In the genomic region with DNA sequence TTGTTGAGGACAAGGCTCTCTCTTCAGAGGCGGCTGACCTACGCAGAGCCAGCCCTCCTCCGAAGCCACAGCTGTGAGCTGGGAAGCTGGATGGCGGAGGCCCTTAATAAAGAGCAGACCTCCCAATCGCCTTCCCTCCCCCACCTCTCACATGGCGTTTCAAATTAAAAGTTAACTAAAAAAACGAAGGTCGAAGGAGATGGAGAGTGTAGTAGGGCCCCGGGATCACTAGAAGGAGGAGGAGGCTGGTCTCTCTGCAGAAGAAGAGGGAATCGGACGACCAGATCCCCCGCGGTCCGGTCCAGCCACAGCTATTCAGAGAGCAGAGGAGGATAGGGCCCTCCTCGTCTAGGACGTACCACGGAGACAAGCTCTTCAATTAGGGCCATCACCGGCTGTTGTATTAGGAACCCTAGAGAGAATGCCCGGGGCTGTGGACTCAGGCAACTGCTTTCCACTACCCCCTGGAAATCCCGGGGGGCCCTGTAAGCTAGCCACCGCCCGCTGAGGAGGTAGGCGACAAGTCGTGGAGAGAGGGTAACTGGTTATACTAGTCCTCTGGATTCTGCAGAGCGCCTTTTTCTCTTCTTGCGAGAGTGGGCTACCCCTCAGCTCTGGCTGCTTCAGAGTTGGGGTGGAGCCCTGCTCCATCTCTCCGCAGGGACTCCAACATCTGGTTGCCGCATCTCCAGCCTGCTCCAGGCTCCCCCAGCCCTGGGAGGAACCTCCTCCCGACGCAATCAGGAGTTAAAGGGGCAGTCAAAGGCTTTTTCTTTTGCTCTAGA, we compare ENCODE assay signal across 8 mouse cellular contexts. TPM values are rescaled to one million over a fixed set of nuclear protein-coding genes. Genes with fewer than 3 reads are reported as not detected.
A peak's percentile ranks its signal among the peaks of the same experiment; 100 is the strongest.
DNase-seq lines count a peak whose midpoint lies in the region; ATAC-seq lines count a peak whose summit lies in the region.

No protein-coding gene starts in this region.

- H3K4me2 ChIP-seq in heart, embryonic 11.5 days, result peak overlapping the region; percentile 70
- H3K4me2 ChIP-seq in kidney, embryonic 16.5 days (replicated peaks; ENCODE audit: low read depth, low read length), result peak overlapping the region; percentile 50
- peak overlapping the region; percentile 34 for H3K4me2 ChIP-seq in neural tube, embryonic 13.5 days

- no peaks in the 10 kb centered on the region for H3K36me3 ChIP-seq in heart, embryonic 11.5 days (ENCODE audit: control insufficient read depth, insufficient read depth, low read length)
- H3K36me3 ChIP-seq in kidney, embryonic 16.5 days (ENCODE audit: insufficient read depth, low read length), result no peaks in the 10 kb centered on the region
- no peaks in the 10 kb centered on the region for H3K36me3 ChIP-seq in neural tube, embryonic 13.5 days

- ATAC-seq in heart, embryonic 11.5 days (replicated peaks; ENCODE audit: insufficient number of reproducible peaks, low FRiP score, low TSS enrichment), result no peak
- peak; percentile 53; the same call in 1 of the 2 replicates for ATAC-seq in kidney, embryonic 16.5 days (ENCODE audit: low FRiP score, low TSS enrichment)
- ATAC-seq in neural tube, embryonic 13.5 days (ENCODE audit: low read depth), result peak; percentile 47

- H3K27ac ChIP-seq in heart, embryonic 11.5 days (ENCODE audit: low read depth, low read length), result peak overlapping the region; percentile 24; the same call in 1 of the 2 replicates
- H3K27ac ChIP-seq in kidney, embryonic 16.5 days (ENCODE audit: low read length), result peak overlapping the region; percentile 63
- no peak overlapping the region for H3K27ac ChIP-seq in neural tube, embryonic 13.5 days (replicated peaks)

- no peak overlapping the region for H3K9ac ChIP-seq in heart, embryonic 11.5 days (ENCODE audit: low read depth, low read length)
- peak overlapping the region; percentile 14 for H3K9ac ChIP-seq in kidney, embryonic 16.5 days (replicated peaks; ENCODE audit: low read length)
- H3K9ac ChIP-seq in neural tube, embryonic 13.5 days, result no peak overlapping the region

- H3K9me3 ChIP-seq in heart, embryonic 11.5 days (replicated peaks; ENCODE audit: control insufficient read depth, low read length), result no peaks in the 10 kb centered on the region
- H3K9me3 ChIP-seq in kidney, embryonic 16.5 days (ENCODE audit: low read length), result no peaks in the 10 kb centered on the region
- no peaks in the 10 kb centered on the region for H3K9me3 ChIP-seq in neural tube, embryonic 13.5 days

- 1% methylated on average over 30 of the region's 30 CpGs for WGBS in heart, embryonic 11.5 days (ENCODE audit: insufficient replicate concordance)
- WGBS in kidney, embryonic 16.5 days, result 2% methylated on average over 30 of the region's 30 CpGs
- under 1% methylated on average over 30 of the region's 30 CpGs for WGBS in neural tube, embryonic 13.5 days

- peak; percentile 59 to 63 for DNase-seq in urinary bladder, postnatal 4 days (ENCODE audit: low spot score in 2 of 2)
- no peak for DNase-seq in urinary bladder, postnatal 10 days (ENCODE audit: low spot score)
- DNase-seq in spleen, postnatal 10 days (ENCODE audit: low spot score in 2 of 2), result no peak
- no peak for DNase-seq in frontal cortex, postnatal 25 days (ENCODE audit: low spot score in 2 of 2)
- DNase-seq in Muller cell, postnatal 12 days (ENCODE audit: inconsistent ontology term), result no peak

- H3K4me1 ChIP-seq in heart, embryonic 11.5 days (ENCODE audit: control insufficient read depth, insufficient read depth, low read length), result peaks cover 19% of the 10 kb centered on the region
- peaks cover 37% of the 10 kb centered on the region for H3K4me1 ChIP-seq in kidney, embryonic 16.5 days (ENCODE audit: insufficient read depth, low read length)
- peaks cover 42% of the 10 kb centered on the region for H3K4me1 ChIP-seq in neural tube, embryonic 13.5 days (replicated peaks)

- H3K4me3 ChIP-seq in heart, embryonic 11.5 days (ENCODE audit: low read depth, low read length), result peak overlapping the region; percentile 62
- H3K4me3 ChIP-seq in kidney, embryonic 16.5 days (ENCODE audit: low read length), result peak overlapping the region; percentile 57
- H3K4me3 ChIP-seq in neural tube, embryonic 13.5 days, result peak overlapping the region; percentile 10; the same call in 1 of the 2 replicates

- H3K27me3 ChIP-seq in heart, embryonic 11.5 days (ENCODE audit: control insufficient read depth, insufficient read depth, low read length), result peaks cover 62% of the 10 kb centered on the region
- peaks cover 89% of the 10 kb centered on the region for H3K27me3 ChIP-seq in kidney, embryonic 16.5 days (ENCODE audit: insufficient read depth, low read length)
- peaks cover 96% of the 10 kb centered on the region for H3K27me3 ChIP-seq in neural tube, embryonic 13.5 days

RNA-seq across cellular contexts. Expression of gene Pdgfra, which starts 3.6 kb away (rescaled TPM):
- polyA plus RNA-seq in heart, embryonic 11.5 days (2014; fragmentation: Nextera tagmentation; extraction: Ambion mirVana), result 28.0 and 37.4 TPM in 2 replicates
- 47.1 and 47.9 TPM in 2 replicates for polyA plus RNA-seq in kidney, embryonic 16.5 days (2015; fragmentation: Nextera tagmentation; extraction: Ambion mirVana)
- 11.3 and 16.4 TPM in 2 replicates for polyA plus RNA-seq in neural tube, embryonic 13.5 days (2015; fragmentation: Nextera tagmentation; extraction: Ambion mirVana)

Comparison
In these comparisons a context has a peak if more than half of its experiments do, and no peak if none do; other contexts are left out.
1. DNase-seq: peak in urinary bladder, postnatal 4 days (2 of 2); none in urinary bladder, postnatal 10 days (single experiment), spleen, postnatal 10 days (0 of 2), frontal cortex, postnatal 25 days (0 of 2) and Muller cell, postnatal 12 days (single experiment).
2. H3K4me3 ChIP-seq: peak in every context shown above with its lines; median percentile 62 in heart, embryonic 11.5 days; 57 in kidney, embryonic 16.5 days; 10 in neural tube, embryonic 13.5 days.
3. Peak in every context shown above with its lines, with median percentiles within 50 percentile points of each other: H3K4me2 ChIP-seq.